Mouse (Mus musculus): ENCODE measurements around the gene Rab25. TPM values are rescaled to one million over a fixed set of nuclear protein-coding genes. Genes with fewer than 3 reads are reported as not detected.

The Rab25 gene
- total RNA-seq, 4 experiments from 2014 or later = not detected

- no peak for DNase-seq (ENCODE audit: low spot score in 2 of 2)
Measured at GRCm38 (mm10) chr3:88567892-88568291, 19.8 kb upstream of the Rab25 start.

GRCm38 (mm10) chr3:88566536-88567061 is 18.5 kb upstream of the Rab25 start:
- DNase-seq (ENCODE audit: low spot score in 2 of 2) = no peak

GRCm38 (mm10) chr3:88566116-88566515 is 18.0 kb upstream of the Rab25 start:
- DNase-seq (ENCODE audit: low spot score in 2 of 2) = no peak

GRCm38 (mm10) chr3:88563966-88564365 is 15.9 kb upstream of the Rab25 start:
- DNase-seq (ENCODE audit: low spot score in 2 of 2) = no peak

GRCm38 (mm10) chr3:88563442-88563841 is 15.3 kb upstream of the Rab25 start:
- DNase-seq (ENCODE audit: low spot score in 2 of 2) = no peak

- no peak for DNase-seq (ENCODE audit: low spot score in 2 of 2)
Measured at GRCm38 (mm10) chr3:88561989-88562388, 13.9 kb upstream of the Rab25 start.

- no peak for DNase-seq (ENCODE audit: low spot score in 2 of 2)
Measured at GRCm38 (mm10) chr3:88559596-88559995, 11.5 kb upstream of the Rab25 start.

- DNase-seq (ENCODE audit: low spot score in 2 of 2) = no peak
Measured at GRCm38 (mm10) chr3:88556616-88557015, 8.5 kb upstream of the Rab25 start.

- no peak for DNase-seq (ENCODE audit: low spot score in 2 of 2)
Measured at GRCm38 (mm10) chr3:88555731-88556130, 7.6 kb upstream of the Rab25 start.

GRCm38 (mm10) chr3:88555069-88555605 is 7.0 kb upstream of the Rab25 start:
- DNase-seq (ENCODE audit: low spot score in 2 of 2) = no peak

- no peak for DNase-seq (ENCODE audit: low spot score in 2 of 2)
Measured at GRCm38 (mm10) chr3:88553880-88554586, 5.9 kb upstream of the Rab25 start.

GRCm38 (mm10) chr3:88553525-88553879 is 5.4 kb upstream of the Rab25 start, which contains the start of gene Ubqln4:
Gene Ubqln4, plus strand, starts transcription at chr3:88553758.
- peak; percentile 78 to 86 for DNase-seq (ENCODE audit: low spot score in 2 of 2)

GRCm38 (mm10) chr3:88552676-88553524 is 4.8 kb upstream of the Rab25 start, which contains the start of gene Lamtor2:
Gene Lamtor2, minus strand, starts transcription at chr3:88553074.
- DNase-seq (ENCODE audit: low spot score in 2 of 2) = peak; percentile 97 to 98

- DNase-seq (ENCODE audit: low spot score in 2 of 2) = no peak
Measured at GRCm38 (mm10) chr3:88552082-88552645, 4.1 kb upstream of the Rab25 start.

- DNase-seq (ENCODE audit: low spot score in 2 of 2) = no peak
Measured at GRCm38 (mm10) chr3:88551586-88551985, 3.5 kb upstream of the Rab25 start.

GRCm38 (mm10) chr3:88546674-88547418 is 1.3 kb downstream of the Rab25 start:
- no peak for DNase-seq (ENCODE audit: low spot score in 2 of 2)

GRCm38 (mm10) chr3:88544955-88545591 is 3.0 kb downstream of the Rab25 start:
- DNase-seq (ENCODE audit: low spot score in 2 of 2) = no peak

GRCm38 (mm10) chr3:88544514-88544913 is 3.6 kb downstream of the Rab25 start:
- no peak for DNase-seq (ENCODE audit: low spot score in 2 of 2)

GRCm38 (mm10) chr3:88543651-88544410 is 4.3 kb downstream of the Rab25 start:
- DNase-seq (ENCODE audit: low spot score in 2 of 2) = no peak

GRCm38 (mm10) chr3:88543174-88543573 is 4.9 kb downstream of the Rab25 start:
- DNase-seq (ENCODE audit: low spot score in 2 of 2) = no peak
